Mouse (Mus musculus) right cerebral cortex, postnatal 14 days (tissue): ENCODE data around the gene Tra2b.
"Not testable (repeated sequence)": the region's sequence is repeated elsewhere in the genome, so short reads cannot be mapped to it uniquely, and the experiment has no call there.

ENCODE experiments used
- DNase-seq: peaks from one replicate; pipeline ENCODE4 v3.0.0; 2022

Gene Tra2b

DNA sequence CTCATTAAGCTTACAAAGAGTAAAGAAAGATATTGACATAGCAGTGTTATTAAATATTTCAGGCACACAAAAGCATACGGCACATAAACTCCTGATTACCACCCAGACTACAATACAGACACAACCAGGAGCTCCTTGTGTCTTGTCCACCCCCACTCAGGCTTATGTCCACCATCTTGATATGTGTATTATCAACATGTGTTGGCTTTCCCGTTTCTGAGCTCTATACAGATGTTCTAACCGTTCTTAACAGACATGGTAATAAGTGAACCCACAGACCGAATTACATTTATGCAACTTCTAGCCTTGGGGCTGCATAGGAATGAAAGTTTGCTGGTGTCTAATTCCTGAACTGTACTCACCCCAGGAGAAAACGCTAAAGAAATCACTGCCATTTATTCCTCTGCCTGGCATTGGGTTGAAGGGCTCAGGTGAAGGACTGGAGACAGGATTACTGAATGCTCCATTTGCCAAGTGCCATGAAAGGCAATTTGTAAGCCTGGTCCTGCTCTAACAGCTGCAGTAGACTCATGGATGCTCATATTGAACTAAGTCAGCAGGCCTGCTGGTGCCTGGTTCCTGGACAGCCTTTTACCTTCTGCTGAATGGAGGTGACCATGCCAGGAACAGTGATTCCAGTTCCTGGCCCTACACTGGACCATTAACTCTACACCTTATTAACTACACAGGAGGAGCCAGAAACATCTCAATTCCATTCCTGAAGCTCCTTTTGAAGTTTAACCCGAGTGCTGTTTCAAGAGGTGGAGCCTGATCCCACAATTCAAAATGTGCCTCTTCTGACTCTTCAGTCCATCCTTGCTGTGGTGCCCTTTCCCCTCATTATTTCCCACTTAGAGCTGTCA, 24.2 kb downstream of the Tra2b start:
- DNase-seq, result no peak

DNA sequence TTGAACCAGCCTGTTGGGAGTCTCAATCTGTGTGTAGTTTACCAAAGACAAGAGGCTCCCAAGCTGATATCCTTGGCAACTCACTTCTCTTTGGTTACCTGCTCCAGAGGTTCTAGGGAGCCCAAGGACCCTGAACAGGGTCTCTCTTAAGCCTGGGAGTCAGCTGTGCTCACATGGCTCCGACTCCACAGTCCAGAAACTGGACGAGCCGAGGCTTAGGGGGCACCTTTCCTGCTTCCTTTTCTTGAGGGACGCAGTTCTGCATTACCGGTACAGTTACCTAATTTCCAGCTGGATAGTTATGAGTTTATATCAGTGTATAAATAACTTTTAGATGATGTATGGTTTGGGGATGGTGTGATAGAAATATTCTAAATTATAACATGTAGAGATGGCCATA, 24.9 kb downstream of the Tra2b start:
- no peak for DNase-seq

DNA sequence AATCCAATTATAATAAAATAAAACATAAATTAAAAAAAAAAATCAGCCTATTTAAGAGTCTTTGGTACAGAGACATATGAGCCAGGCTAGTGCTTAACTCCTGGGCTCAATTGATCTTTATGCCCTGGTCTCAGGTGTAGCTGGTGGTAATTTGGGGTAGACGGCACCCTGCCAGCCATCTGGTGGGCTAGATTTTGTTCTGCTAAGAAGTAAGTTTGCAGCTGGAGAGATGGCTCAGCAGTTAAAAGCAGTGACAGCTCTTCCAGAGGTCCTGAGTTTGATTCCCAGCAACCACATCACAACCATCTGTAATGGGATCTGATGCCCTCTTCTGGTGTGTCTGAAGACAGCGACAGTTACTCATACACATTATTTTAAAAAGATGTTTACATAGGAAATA, 25.8 kb downstream of the Tra2b start:
- DNase-seq, result no peak

DNA sequence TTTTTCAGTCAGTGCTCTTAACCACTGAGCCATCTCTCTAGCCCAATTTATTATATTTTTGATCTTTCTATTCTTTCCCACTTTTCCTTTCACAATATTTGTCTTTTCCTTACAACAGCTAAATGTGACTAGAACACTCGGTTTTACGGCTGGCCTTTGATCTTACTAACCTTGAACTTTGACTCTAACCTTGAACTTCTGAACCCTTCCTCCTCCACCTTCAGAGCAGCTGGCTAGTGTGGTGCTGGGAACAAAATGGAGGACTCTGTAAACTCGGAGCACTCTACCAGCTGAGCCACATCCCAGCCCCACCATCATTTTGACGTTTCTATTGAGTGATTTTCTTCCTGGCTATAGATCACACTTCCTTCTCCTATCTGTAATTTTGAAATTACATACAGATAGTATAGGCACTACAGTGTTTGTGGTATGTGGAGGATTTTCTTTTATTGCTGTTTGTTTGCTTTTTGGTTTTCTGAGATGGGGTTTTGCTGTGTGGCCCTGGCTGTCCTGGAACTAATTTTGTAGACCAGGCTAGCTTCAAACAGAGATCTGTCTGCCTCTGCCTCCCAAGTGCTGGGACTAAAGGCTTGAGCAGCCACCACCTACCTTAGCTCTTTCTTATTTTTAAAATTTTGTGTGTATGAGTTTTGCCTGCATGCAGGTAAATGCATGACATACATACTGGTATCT, 26.7 kb downstream of the Tra2b start:
- no peak for DNase-seq

DNA sequence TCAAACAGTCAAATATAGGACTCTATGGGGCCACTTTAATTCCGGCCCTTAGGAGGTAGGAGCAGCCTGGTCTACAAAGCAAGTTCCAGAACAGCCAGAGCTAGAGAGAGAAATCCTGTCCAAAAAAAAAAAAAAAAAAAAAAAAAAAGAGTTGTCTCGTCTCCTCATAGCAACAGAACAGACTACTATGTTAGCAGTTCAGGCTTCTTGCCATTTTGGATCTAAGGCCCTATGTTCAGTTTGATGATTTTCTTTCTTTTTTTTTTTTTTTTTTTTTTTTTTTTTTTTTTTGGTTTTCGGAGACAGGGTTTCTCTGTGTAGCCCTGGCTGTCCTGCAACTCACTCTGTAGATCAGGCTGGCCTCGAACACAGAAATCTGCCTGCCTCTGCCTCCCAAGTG, 27.4 kb downstream of the Tra2b start:
- not testable (repeated sequence) for DNase-seq

DNA sequence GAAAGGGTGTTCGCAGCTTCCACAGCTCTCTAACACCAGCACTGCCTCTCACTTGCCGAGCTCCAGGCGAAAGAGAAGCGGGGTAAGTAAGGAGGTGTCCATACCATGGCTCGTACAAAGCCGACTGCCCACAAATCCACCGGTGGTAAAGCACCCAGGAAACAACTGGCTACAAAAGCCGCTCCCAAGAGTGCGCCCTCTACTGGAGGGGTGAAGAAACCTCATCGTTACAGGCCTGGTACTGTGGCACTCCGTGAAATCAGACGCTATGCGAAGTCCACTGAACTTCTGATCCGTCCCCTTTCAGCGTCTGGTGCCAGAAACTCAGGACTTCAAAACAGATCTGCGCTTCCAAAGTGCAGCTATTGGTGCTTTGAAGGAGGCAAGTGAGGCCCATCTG, 29.0 kb downstream of the Tra2b start:
- no peak for DNase-seq

DNA sequence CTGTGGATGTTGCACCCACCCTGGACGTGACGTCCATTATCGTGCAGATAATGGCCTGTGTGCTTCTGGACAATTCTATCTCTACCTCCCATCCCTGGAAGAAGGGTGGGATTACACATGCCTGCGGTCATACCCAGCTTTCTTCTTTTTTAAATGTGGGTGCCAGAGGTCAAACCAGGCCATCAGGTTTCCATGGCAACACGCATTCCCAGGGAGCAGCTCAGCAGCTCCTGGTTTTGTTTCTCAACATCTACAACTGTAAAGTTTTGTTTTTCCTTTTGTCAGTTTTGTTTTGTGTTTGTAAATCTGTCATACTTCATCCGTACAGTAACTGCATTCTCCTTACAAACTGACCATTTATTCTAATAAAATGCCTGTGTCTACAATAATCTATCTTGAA, 31.3 kb downstream of the Tra2b start:
- no peak for DNase-seq

DNA sequence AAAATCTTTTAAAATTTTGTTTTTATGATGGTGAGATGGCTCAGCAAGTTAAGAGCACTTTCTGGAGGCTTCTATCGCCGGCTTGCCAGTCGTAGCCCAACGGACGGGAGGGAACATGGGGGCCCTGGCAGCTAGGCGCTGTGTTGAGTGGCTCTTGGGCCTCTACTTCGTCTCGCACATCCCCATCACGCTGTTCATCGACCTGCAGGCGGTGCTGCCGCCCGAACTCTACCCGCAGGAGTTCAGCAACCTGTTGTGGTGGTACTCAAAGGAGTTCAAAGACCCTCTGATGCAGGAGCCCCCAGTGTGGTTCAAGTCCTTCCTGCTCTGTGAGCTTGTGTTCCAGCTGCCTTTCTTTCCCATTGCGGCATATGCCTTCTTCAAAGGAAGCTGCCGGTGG, 35.5 kb downstream of the Tra2b start:
- DNase-seq, result not testable (repeated sequence)

DNA sequence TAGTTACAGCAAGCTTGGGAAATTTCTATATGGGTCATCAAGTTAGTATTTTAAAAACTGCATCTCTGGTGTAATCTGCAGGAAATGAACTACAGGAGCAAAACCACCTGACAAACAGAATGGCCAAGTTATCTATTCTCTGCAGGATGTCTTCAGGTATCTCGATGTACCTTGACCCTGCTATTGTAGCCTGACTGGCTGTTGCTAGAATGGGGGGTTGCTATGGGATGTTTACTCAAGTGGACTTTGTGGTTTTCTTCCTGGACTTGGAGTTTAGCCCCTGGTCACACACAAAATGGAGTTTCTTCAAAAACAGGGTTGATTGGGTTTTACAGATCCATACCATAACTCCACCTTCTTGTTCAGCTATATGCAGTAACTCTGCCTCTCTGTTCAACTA, 62.3 kb downstream of the Tra2b start:
- DNase-seq, result no peak

DNA sequence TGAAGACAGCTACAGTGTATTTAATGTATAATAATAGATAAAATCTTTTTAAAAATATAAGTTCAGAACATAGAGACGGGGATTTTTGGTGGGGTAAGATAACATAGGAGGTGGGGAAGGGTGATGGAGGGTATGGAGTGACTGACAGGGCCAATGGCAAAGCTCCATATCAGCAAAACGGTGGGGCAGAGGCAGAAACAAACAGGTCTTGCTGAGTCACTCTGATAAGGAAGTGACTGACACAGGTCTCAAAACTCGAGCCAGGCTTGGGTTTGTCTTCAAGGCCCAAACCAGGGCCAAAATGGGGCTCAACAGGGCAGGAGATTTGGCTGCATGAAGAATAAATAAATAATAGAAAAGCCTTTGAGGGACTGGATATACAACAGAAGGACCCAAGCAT, 63.9 kb downstream of the Tra2b start:
- no peak for DNase-seq

DNA sequence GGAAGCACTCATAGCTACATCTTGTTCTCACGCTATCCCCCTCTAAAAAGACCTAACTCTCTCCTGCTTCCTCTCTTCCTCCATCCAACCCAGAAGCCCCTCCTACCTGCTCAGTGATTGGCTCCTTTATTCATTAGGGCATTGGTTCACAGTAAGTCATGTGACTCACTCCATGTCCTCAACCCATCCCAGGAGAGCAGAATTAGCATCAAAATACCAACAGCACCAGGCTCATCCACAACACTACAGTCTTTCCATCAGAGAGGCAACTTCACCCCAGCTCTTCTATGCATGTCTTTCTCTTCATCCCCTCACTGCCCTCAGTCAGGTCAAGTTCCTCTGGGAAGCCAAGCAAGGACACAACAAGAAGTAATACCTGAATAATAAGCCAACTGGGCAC, 65.3 kb downstream of the Tra2b start:
- DNase-seq, result no peak
